Mouse (Mus musculus): ENCODE results near the gene Bmper. TPM values are rescaled to one million over a fixed set of nuclear protein-coding genes. Genes with fewer than 3 reads are reported as not detected.

Bmper gene
- polyA plus RNA-seq (2015; fragmentation: Nextera tagmentation; extraction: Ambion mirVana), result 20.3 and 21.0 TPM in 2 replicates

- Histone ChIP-seq H3K27me3 (ENCODE audit: insufficient read depth, low read length) (peaks cover 29% of the 10 kb centered on the region), H3K4me2 (replicated peaks; ENCODE audit: low read depth, low read length) (peak within 1 kb of the TSS; percentile 96), H3K4me1 (ENCODE audit: insufficient read depth, low read length) (peaks cover 6% of the 10 kb centered on the region; the same call in 1 of the 2 replicates), H3K4me3 (ENCODE audit: low read length) (peak within 1 kb of the TSS; percentile 72), H3K9me3 (ENCODE audit: low read length) (no peaks in the 10 kb centered on the region), H3K9ac (replicated peaks; ENCODE audit: low read length) (peak within 1 kb of the TSS; percentile 80), H3K27ac (ENCODE audit: low read length) (peak within 1 kb of the TSS; percentile 79), H3K36me3 (ENCODE audit: insufficient read depth, low read length) (no peaks in the 10 kb centered on the region)
- ATAC-seq (ENCODE audit: low FRiP score, low TSS enrichment), result peak; percentile 93
- 0% methylated on average over 74 of the region's 86 CpGs for WGBS
These were observed at the start of gene Bmper for GRCm38 (mm10) chr9:23222841-23223548. Gene Bmper, plus strand, starts transcription at chr9:23223076.

DNA sequence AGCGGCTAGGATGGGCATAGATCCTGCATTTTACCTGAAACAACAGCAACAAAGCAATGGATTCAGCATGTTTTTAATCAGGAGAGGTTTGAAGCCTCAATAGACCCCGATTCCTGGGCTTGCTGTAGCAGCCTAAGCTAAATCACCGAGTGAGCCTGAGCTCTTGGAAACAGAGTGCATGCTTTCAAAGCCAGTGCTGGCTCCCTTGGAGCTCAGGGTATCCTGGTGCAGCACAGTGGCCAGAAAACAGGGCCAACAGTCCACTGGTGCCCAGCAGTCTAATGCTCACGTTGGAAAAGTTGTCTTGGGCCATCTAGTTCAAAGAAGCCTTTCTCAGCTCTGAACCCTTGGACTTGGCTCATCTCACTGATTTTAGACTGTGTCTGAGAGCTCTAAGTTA, 45.4 kb upstream of the Bmper start:
- Histone ChIP-seq H3K27me3 (ENCODE audit: insufficient read depth, low read length) (no peaks in the 10 kb centered on the region), H3K9me3 (ENCODE audit: low read length) (no peaks in the 10 kb centered on the region), H3K4me1 (ENCODE audit: insufficient read depth, low read length) (no peaks in the 10 kb centered on the region), H3K4me2 (replicated peaks; ENCODE audit: low read depth, low read length) (no peak overlapping the region), H3K9ac (replicated peaks; ENCODE audit: low read length) (no peak overlapping the region), H3K36me3 (ENCODE audit: insufficient read depth, low read length) (no peaks in the 10 kb centered on the region), H3K27ac (ENCODE audit: low read length) (no peak overlapping the region), H3K4me3 (ENCODE audit: low read length) (no peak overlapping the region)
- WGBS, result 90% methylated on average over 4 of the region's 4 CpGs
- no peak for ATAC-seq (ENCODE audit: low FRiP score, low TSS enrichment)

- Histone ChIP-seq H3K4me2 (replicated peaks; ENCODE audit: low read depth, low read length) (no peak overlapping the region), H3K27ac (ENCODE audit: low read length) (no peak overlapping the region), H3K36me3 (ENCODE audit: insufficient read depth, low read length) (no peaks in the 10 kb centered on the region), H3K9me3 (ENCODE audit: low read length) (0 out of 2 replicates have a peak, but pooled peaks cover 3% of the 10 kb centered on the region), H3K9ac (replicated peaks; ENCODE audit: low read length) (no peak overlapping the region), H3K27me3 (ENCODE audit: insufficient read depth, low read length) (no peaks in the 10 kb centered on the region), H3K4me1 (ENCODE audit: insufficient read depth, low read length) (no peaks in the 10 kb centered on the region), H3K4me3 (ENCODE audit: low read length) (no peak overlapping the region)
- no peak for ATAC-seq (ENCODE audit: low FRiP score, low TSS enrichment)
- WGBS, result 73% methylated on average over 4 of the region's 4 CpGs
These were observed 35.7 kb upstream of the Bmper start for GRCm38 (mm10) chr9:23187181-23187580.

DNA sequence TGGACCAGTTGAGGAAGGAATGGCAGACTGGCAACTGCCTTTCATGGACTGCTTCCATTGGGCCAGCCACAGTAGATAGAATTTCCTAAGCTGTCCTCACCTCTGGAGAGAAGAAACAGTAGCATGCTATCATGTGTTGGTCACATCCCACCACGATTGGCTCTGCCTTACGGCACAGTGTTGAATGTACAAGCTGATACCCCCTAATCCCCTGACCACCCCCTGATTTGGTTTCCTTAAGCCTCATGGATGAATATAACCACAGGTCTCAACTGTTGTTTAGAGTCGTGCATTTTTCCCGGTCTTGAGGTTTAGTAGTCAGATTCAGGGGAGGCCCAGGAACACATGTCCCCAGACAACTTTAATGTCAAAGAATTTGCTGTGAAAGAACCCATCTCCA, 34.7 kb upstream of the Bmper start:
- Histone ChIP-seq H3K9me3 (ENCODE audit: low read length) (0 out of 2 replicates have a peak, but pooled peaks cover 3% of the 10 kb centered on the region), H3K4me2 (replicated peaks; ENCODE audit: low read depth, low read length) (no peak overlapping the region), H3K27me3 (ENCODE audit: insufficient read depth, low read length) (no peaks in the 10 kb centered on the region), H3K4me1 (ENCODE audit: insufficient read depth, low read length) (no peaks in the 10 kb centered on the region), H3K9ac (replicated peaks; ENCODE audit: low read length) (no peak overlapping the region), H3K27ac (ENCODE audit: low read length) (no peak overlapping the region), H3K4me3 (ENCODE audit: low read length) (no peak overlapping the region), H3K36me3 (ENCODE audit: insufficient read depth, low read length) (no peaks in the 10 kb centered on the region)
- WGBS, result 72% methylated on average over 4 of the region's 4 CpGs
- ATAC-seq (ENCODE audit: low FRiP score, low TSS enrichment), result no peak

DNA sequence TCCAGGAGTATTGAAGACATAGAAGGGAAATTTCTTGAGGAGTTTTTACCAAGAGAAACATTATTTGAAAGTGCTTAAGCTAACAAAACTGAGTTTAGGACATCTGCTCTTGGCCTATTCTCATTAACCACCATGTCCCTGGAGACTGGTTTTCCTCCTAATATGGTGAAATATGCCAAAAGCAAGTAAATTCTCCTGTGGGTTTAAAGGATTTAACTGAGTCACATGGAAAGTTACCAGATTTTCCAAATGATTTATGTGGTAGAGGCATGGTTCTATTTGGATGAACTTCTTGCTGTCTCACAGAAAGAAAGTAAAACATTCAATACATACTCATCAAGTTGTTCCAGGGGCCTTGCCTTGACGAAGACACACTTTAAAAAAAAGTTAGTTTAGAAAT, 31.9 kb upstream of the Bmper start:
- ATAC-seq (ENCODE audit: low FRiP score, low TSS enrichment), result no peak
- 34% methylated on average over 1 of the region's 1 CpGs for WGBS

DNA sequence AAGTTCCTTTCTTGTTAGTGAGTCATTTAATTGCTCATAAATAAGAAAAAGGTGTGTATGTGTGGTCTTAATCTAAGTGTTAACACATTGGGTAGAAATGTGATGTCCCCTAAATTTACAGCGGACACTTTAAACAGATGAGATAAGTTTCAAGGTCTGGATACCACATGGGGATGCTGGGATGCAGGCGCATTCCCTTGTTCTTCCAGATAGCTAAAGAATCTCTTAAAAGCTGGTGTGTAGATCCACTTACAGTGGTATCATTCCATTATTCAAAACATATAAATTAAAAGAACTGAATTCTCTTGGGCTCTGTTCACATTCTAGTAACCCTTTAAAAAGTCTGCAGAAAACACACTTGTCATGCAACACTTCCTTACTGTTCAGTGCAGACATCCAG, 31.4 kb upstream of the Bmper start:
- no peaks in the 10 kb centered on the region for H3K27me3 ChIP-seq (ENCODE audit: insufficient read depth, low read length)
- 69% methylated on average over 2 of the region's 2 CpGs for WGBS

More for the DNA sequence above, 31.9 kb upstream of the Bmper start:
- no peak overlapping the region for H3K27ac ChIP-seq (ENCODE audit: low read length)
- H3K36me3 ChIP-seq (ENCODE audit: insufficient read depth, low read length), result no peaks in the 10 kb centered on the region
- H3K4me3 ChIP-seq (ENCODE audit: low read length), result no peak overlapping the region
- H3K9ac ChIP-seq (replicated peaks; ENCODE audit: low read length), result no peak overlapping the region
- H3K27me3 ChIP-seq (ENCODE audit: insufficient read depth, low read length), result no peaks in the 10 kb centered on the region
- H3K9me3 ChIP-seq (ENCODE audit: low read length), result no peaks in the 10 kb centered on the region
- H3K4me2 ChIP-seq (replicated peaks; ENCODE audit: low read depth, low read length), result no peak overlapping the region
- H3K4me1 ChIP-seq (ENCODE audit: insufficient read depth, low read length), result no peaks in the 10 kb centered on the region

DNA sequence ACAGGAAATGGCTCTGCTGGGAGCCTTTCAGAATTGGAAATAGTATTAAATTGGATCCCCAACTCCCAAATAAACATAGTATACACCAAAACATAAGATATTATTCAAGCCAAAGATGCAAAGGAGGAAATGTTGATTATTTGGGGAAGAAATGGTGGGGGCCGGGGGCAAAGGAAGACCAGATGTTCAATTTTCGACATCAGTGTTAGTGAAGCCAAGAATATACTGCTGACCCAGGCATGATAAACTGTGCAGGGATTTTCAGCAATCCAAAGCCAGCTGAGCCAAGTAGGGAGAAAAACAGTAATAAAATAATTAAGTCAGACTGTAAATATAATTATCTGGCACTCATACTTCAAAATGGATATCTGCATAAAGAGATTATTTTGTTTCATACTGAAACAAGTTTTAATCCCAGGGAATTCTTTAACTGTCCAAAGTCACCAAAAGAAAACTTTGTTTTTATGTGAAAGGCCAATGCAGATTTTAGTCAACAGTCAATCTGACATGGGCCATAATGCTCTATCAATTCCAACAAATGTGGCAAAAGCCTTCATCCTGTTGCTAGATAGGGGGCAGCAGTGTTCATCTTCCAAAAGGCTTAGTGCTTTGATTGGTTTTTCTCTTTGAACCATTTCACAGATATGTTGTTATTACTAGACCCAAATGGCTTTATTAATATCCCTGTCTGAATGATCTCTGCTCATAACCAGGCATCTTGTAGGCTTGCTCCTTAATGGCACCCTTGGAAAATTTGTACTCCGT, 30.1 kb upstream of the Bmper start:
- no peaks in the 10 kb centered on the region for H3K4me1 ChIP-seq (ENCODE audit: insufficient read depth, low read length)
- no peak overlapping the region for H3K4me3 ChIP-seq (ENCODE audit: low read length)
- H3K36me3 ChIP-seq (ENCODE audit: insufficient read depth, low read length), result no peaks in the 10 kb centered on the region
- no peak overlapping the region for H3K27ac ChIP-seq (ENCODE audit: low read length)
- no peaks in the 10 kb centered on the region for H3K9me3 ChIP-seq (ENCODE audit: low read length)
- no peak for ATAC-seq (ENCODE audit: low FRiP score, low TSS enrichment)
- WGBS, result 74% methylated on average over 3 of the region's 3 CpGs
- no peaks in the 10 kb centered on the region for H3K27me3 ChIP-seq (ENCODE audit: insufficient read depth, low read length)
- no peak overlapping the region for H3K4me2 ChIP-seq (replicated peaks; ENCODE audit: low read depth, low read length)
- no peak overlapping the region for H3K9ac ChIP-seq (replicated peaks; ENCODE audit: low read length)

More for the DNA sequence above, 31.4 kb upstream of the Bmper start:
- Histone ChIP-seq H3K36me3 (ENCODE audit: insufficient read depth, low read length) (no peaks in the 10 kb centered on the region), H3K9me3 (ENCODE audit: low read length) (no peaks in the 10 kb centered on the region), H3K4me3 (ENCODE audit: low read length) (no peak overlapping the region), H3K4me1 (ENCODE audit: insufficient read depth, low read length) (no peaks in the 10 kb centered on the region), H3K4me2 (replicated peaks; ENCODE audit: low read depth, low read length) (no peak overlapping the region), H3K9ac (replicated peaks; ENCODE audit: low read length) (no peak overlapping the region), H3K27ac (ENCODE audit: low read length) (no peak overlapping the region)
- no peak for ATAC-seq (ENCODE audit: low FRiP score, low TSS enrichment)

DNA sequence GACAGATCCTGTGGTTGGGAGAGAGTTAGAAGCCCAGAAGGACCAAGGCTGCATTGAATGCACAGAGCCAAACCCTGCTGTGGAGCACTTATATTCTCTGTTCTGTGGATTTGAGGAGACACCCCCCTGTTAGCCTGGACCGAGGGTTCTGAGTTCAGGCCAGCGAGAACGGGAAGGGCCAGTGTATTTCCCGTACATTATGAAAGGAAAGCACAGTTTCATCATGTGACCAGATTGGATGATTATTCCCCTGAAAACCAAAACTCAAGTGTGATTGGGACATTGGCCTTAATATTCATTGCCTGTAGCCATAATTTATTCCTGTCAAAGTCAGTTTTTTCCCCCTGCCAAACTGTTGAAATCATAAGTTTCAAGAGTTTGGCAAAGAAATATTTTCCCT, 23.9 kb upstream of the Bmper start:
- ATAC-seq (ENCODE audit: low FRiP score, low TSS enrichment), result no peak
- peaks cover 2% of the 10 kb centered on the region; the same call in 1 of the 2 replicates for H3K27me3 ChIP-seq (ENCODE audit: insufficient read depth, low read length)
- H3K4me2 ChIP-seq (replicated peaks; ENCODE audit: low read depth, low read length), result no peak overlapping the region
- no peaks in the 10 kb centered on the region for H3K9me3 ChIP-seq (ENCODE audit: low read length)
- no peaks in the 10 kb centered on the region for H3K36me3 ChIP-seq (ENCODE audit: insufficient read depth, low read length)
- no peak overlapping the region for H3K4me3 ChIP-seq (ENCODE audit: low read length)
- no peak overlapping the region for H3K27ac ChIP-seq (ENCODE audit: low read length)
- H3K9ac ChIP-seq (replicated peaks; ENCODE audit: low read length), result no peak overlapping the region
- WGBS, result 91% methylated on average over 4 of the region's 4 CpGs
- H3K4me1 ChIP-seq (ENCODE audit: insufficient read depth, low read length), result no peaks in the 10 kb centered on the region

GRCm38 (mm10) chr9:23199841-23200240, 23.0 kb upstream of the Bmper start:
- ATAC-seq (ENCODE audit: low FRiP score, low TSS enrichment), result no peak
- H3K27me3 ChIP-seq (ENCODE audit: insufficient read depth, low read length), result peaks cover 5% of the 10 kb centered on the region; the same call in 1 of the 2 replicates
- no peak overlapping the region for H3K9ac ChIP-seq (replicated peaks; ENCODE audit: low read length)
- no peak overlapping the region for H3K4me3 ChIP-seq (ENCODE audit: low read length)
- H3K4me2 ChIP-seq (replicated peaks; ENCODE audit: low read depth, low read length), result no peak overlapping the region
- no peak overlapping the region for H3K27ac ChIP-seq (ENCODE audit: low read length)
- 91% methylated on average over 1 of the region's 1 CpGs for WGBS
- no peaks in the 10 kb centered on the region for H3K9me3 ChIP-seq (ENCODE audit: low read length)
- no peaks in the 10 kb centered on the region for H3K36me3 ChIP-seq (ENCODE audit: insufficient read depth, low read length)
- H3K4me1 ChIP-seq (ENCODE audit: insufficient read depth, low read length), result no peaks in the 10 kb centered on the region

DNA sequence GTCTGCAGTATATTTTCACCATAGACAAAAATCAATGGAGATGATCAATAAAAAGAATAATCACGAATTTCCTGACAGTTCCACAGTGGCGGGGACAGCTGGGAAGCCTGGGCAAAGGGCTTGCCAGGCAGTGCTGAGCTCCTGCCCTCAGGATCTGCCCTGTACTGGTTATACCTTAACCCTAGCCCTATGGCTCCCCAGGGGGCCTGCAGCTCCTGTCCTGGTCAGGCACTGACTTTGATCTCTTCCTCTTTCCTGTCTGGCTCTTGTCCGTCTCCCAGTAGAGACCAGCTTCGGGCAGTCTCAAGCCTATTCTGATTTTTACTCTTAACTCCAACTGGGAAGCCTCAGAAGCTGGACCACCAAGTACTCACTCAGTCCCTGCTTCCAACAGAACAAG, 22.0 kb upstream of the Bmper start:
- WGBS, result 74% methylated on average over 4 of the region's 4 CpGs

More for the DNA sequence above, 22.0 kb upstream of the Bmper start:
- no peak overlapping the region for H3K27ac ChIP-seq (ENCODE audit: low read length)
- H3K4me3 ChIP-seq (ENCODE audit: low read length), result no peak overlapping the region
- no peaks in the 10 kb centered on the region for H3K36me3 ChIP-seq (ENCODE audit: insufficient read depth, low read length)
- ATAC-seq (ENCODE audit: low FRiP score, low TSS enrichment), result peak; percentile 57; the same call in 1 of the 2 replicates
- H3K4me1 ChIP-seq (ENCODE audit: insufficient read depth, low read length), result no peaks in the 10 kb centered on the region
- no peak overlapping the region for H3K4me2 ChIP-seq (replicated peaks; ENCODE audit: low read depth, low read length)
- H3K9ac ChIP-seq (replicated peaks; ENCODE audit: low read length), result no peak overlapping the region
- no peaks in the 10 kb centered on the region for H3K9me3 ChIP-seq (ENCODE audit: low read length)
- H3K27me3 ChIP-seq (ENCODE audit: insufficient read depth, low read length), result peaks cover 5% of the 10 kb centered on the region; the same call in 1 of the 2 replicates

Measured in kidney, embryonic 16.5 days (tissue).